Mouse (Mus musculus) lung, postnatal 36 days (tissue): Measurements from ENCODE around the gene Gm3435.
"Not testable (repeated sequence)": the region's sequence is repeated elsewhere in the genome, so short reads cannot be mapped to it uniquely, and the experiment has no call there.

Experiments used
- DNase-seq: peaks from one replicate; pipeline ENCODE4 v3.0.0; 2022; ENCODE audit warnings: mixed read lengths

Gm3435 gene

GRCm38 (mm10) chr17:15009706-15010413 lies at the start of gene Gm3435:
Gm3435 (plus strand) TSS chr17:15010176.
- DNase-seq = not testable (repeated sequence)

- DNase-seq = no peak
Measured at GRCm38 (mm10) chr17:14960520-14960919, 49.5 kb upstream of the Gm3435 start.

GRCm38 (mm10) chr17:14960951-14961556 lies 48.9 kb upstream of the Gm3435 start, which contains the start of gene Phf10:
Phf10 (minus strand) TSS chr17:14961273.
- DNase-seq = peak; percentile 13

GRCm38 (mm10) chr17:14961557-14962154 lies 48.3 kb upstream of the Gm3435 start:
- DNase-seq = not testable (repeated sequence)

GRCm38 (mm10) chr17:14968373-14968913 lies 41.5 kb upstream of the Gm3435 start:
- DNase-seq = not testable (repeated sequence)

GRCm38 (mm10) chr17:14977718-14978361 lies 32.1 kb upstream of the Gm3435 start:
- not testable (repeated sequence) for DNase-seq

- not testable (repeated sequence) for DNase-seq
Measured at GRCm38 (mm10) chr17:14978362-14979038, 31.5 kb upstream of the Gm3435 start, which contains the start of the genes 9030025P20Rik and Gm3417. 9030025P20Rik (plus strand) TSS chr17:14978468. Gm3417 (minus strand) TSS chr17:14978790.

- not testable (repeated sequence) for DNase-seq
Measured at GRCm38 (mm10) chr17:14990116-14990702, 19.8 kb upstream of the Gm3435 start.

- DNase-seq = not testable (repeated sequence)
Measured at GRCm38 (mm10) chr17:14992522-14993138, 17.3 kb upstream of the Gm3435 start.

GRCm38 (mm10) chr17:14993139-14993832 lies 16.7 kb upstream of the Gm3435 start:
- DNase-seq = not testable (repeated sequence)

GRCm38 (mm10) chr17:14994140-14994539 lies 15.8 kb upstream of the Gm3435 start:
- DNase-seq = not testable (repeated sequence)

- not testable (repeated sequence) for DNase-seq
Measured at GRCm38 (mm10) chr17:15000047-15000446, 9.9 kb upstream of the Gm3435 start.

GRCm38 (mm10) chr17:15009088-15009487 lies 888 bp upstream of the Gm3435 start:
- not testable (repeated sequence) for DNase-seq

- peak; percentile 29 for DNase-seq
Measured at GRCm38 (mm10) chr17:15021503-15022220, 11.7 kb downstream of the Gm3435 start.

- not testable (repeated sequence) for DNase-seq
Measured at GRCm38 (mm10) chr17:15023878-15024492, 14.0 kb downstream of the Gm3435 start.

- DNase-seq = not testable (repeated sequence)
Measured at GRCm38 (mm10) chr17:15024502-15025193, 14.7 kb downstream of the Gm3435 start.

GRCm38 (mm10) chr17:15025513-15025912 lies 15.5 kb downstream of the Gm3435 start:
- DNase-seq = not testable (repeated sequence)

GRCm38 (mm10) chr17:15031414-15031813 lies 21.4 kb downstream of the Gm3435 start:
- not testable (repeated sequence) for DNase-seq

GRCm38 (mm10) chr17:15040455-15040854 lies 30.5 kb downstream of the Gm3435 start:
- DNase-seq = not testable (repeated sequence)
